Mouse (Mus musculus): Measurements from ENCODE around the gene Pitpnm2. TPM values are rescaled to one million over a fixed set of nuclear protein-coding genes. Genes with fewer than 3 reads are reported as not detected.

The Pitpnm2 gene
- total and polyA plus RNA-seq, 3 experiments, result 7.0 to 22.2 TPM; not detected in 1

GRCm38 (mm10) chr5:124266821-124267220 lies 17.3 kb upstream of the Pitpnm2 start:
- Histone ChIP-seq H3K9me3 (replicated peaks; ENCODE audit: insufficient read depth, low read length) (no peaks in the 10 kb centered on the region), H3K27ac (ENCODE audit: control insufficient read depth, low read depth, low read length) (peak overlapping the region; percentile 59), H3K36me3 (ENCODE audit: control insufficient read depth in 1 of 2, insufficient read depth in 2 of 2, low read length in 2 of 2) (peaks cover 1 to 16% of the 10 kb centered on the region in 2 experiments), H3K9ac (ENCODE audit: control insufficient read depth, low read depth, low read length, poor library complexity, severe bottlenecking) (no peak overlapping the region), H3K27me3 (ENCODE audit: control insufficient read depth in 1 of 2, insufficient read depth in 2 of 2, low read length in 2 of 2) (no peaks in the 10 kb centered on the region), H3K79me2 (ENCODE audit: control insufficient read depth, insufficient read depth, low read length, poor library complexity) (no peaks in the 10 kb centered on the region), H3K4me3 (ENCODE audit: control insufficient read depth in 1 of 2, insufficient read depth in 1 of 2, low read depth in 2 of 2, low read length in 2 of 2) (no peak overlapping the region), H3K4me1 (ENCODE audit: control insufficient read depth in 1 of 2, insufficient read depth in 2 of 2, low read length in 2 of 2) (peaks cover 7 to 23% of the 10 kb centered on the region in 2 experiments)
- peak; percentile 70 for DNase-seq (ENCODE audit: low read depth, low spot score)
- TF ChIP-seq MXI1 (IDR thresholded peaks at IDR 0.05; ENCODE audit: low read depth, low read length) (no peak), USF2 (IDR thresholded peaks at IDR 0.05; ENCODE audit: borderline replicate concordance in 1 of 2, insufficient read depth in 1 of 2, low read depth in 1 of 2, low read length in 2 of 2) (no peak), EP300 (IDR thresholded peaks at IDR 0.05; ENCODE audit: low read depth in 1 of 2, low read length in 2 of 2) (peak; percentile 76 to 88), ZC3H11A (IDR thresholded peaks at IDR 0.05; ENCODE audit: low read depth, low read length) (no peak), NRF1 (IDR thresholded peaks at IDR 0.05; ENCODE audit: insufficient read depth, low read depth, low read length, poor library complexity, severe bottlenecking) (no peak), MAFK (IDR thresholded peaks at IDR 0.05; ENCODE audit: borderline replicate concordance, low read depth, low read length) (no peak), BHLHE40 (IDR thresholded peaks at IDR 0.05; ENCODE audit: borderline replicate concordance, low read depth, low read length) (peak; percentile 27; the same call in 1 of the 2 replicates), HCFC1 (IDR thresholded peaks at IDR 0.05; ENCODE audit: low read depth, low read length) (no peak), TAL1 (IDR thresholded peaks at IDR 0.05; ENCODE audit: low read length) (peak; percentile 92), MYC (IDR thresholded peaks at IDR 0.05; ENCODE audit: low read depth, low read length) (no peak), UBTF (IDR thresholded peaks at IDR 0.05; ENCODE audit: borderline replicate concordance, insufficient read depth, low read depth, low read length) (no peak), POLR2A (IDR thresholded peaks at IDR 0.05; ENCODE audit: control insufficient read depth in 1 of 2, insufficient read depth in 1 of 2, low read depth in 1 of 2, low read length in 2 of 2, poor library complexity in 1 of 2) (no peak), E2F4 (IDR thresholded peaks at IDR 0.05; ENCODE audit: borderline replicate concordance, low read depth, low read length) (no peak), USF1 (IDR thresholded peaks at IDR 0.05; ENCODE audit: low read depth, low read length) (no peak), JUND (IDR thresholded peaks at IDR 0.05; ENCODE audit: low read depth, low read length) (no peak), SIN3A (IDR thresholded peaks at IDR 0.05; ENCODE audit: low read length) (peak; percentile 17; the same call in 1 of the 2 replicates), GABPA (IDR thresholded peaks at IDR 0.05; ENCODE audit: low read depth, low read length) (no peak), CHD2 (IDR thresholded peaks at IDR 0.05; ENCODE audit: low read length) (no peak), ETS1 (IDR thresholded peaks at IDR 0.05; ENCODE audit: low read depth, low read length) (peak; percentile 95), POLR2AphosphoS2 (IDR thresholded peaks at IDR 0.05; ENCODE audit: low read length) (no peak), MEF2A (IDR thresholded peaks at IDR 0.05; ENCODE audit: extremely low read depth, insufficient replicate concordance, low read depth, low read length, poor library complexity, severe bottlenecking) (no peak), CHD1 (IDR thresholded peaks at IDR 0.05; ENCODE audit: low read depth, low read length) (no peak), ZNF384 (IDR thresholded peaks at IDR 0.05; ENCODE audit: low read depth, low read length) (no peak), KAT2A (conservative IDR thresholded peaks at IDR 0.05; ENCODE audit: low read depth, low read length) (no peak), ZKSCAN1 (IDR thresholded peaks at IDR 0.05; ENCODE audit: low read depth, low read length) (no peak), ELF1 (IDR thresholded peaks at IDR 0.05; ENCODE audit: low read depth, low read length) (no peak), ZMIZ1 (IDR thresholded peaks at IDR 0.05; ENCODE audit: low read depth, low read length) (no peak), GATA1 (IDR thresholded peaks at IDR 0.05; ENCODE audit: low read depth, low read length) (peak; percentile 88), TCF12 (IDR thresholded peaks at IDR 0.05; ENCODE audit: low read depth, low read length) (peak; percentile 88), MAX (IDR thresholded peaks at IDR 0.05; ENCODE audit: low read length) (no peak), RAD21 (IDR thresholded peaks at IDR 0.05; ENCODE audit: low read depth, low read length) (no peak), NELFE (IDR thresholded peaks at IDR 0.05; ENCODE audit: low read depth, low read length) (no peak), SMC3 (IDR thresholded peaks at IDR 0.05; ENCODE audit: low read depth, low read length) (no peak), CTCF (IDR thresholded peaks at IDR 0.05 in 2 of 3, conservative IDR thresholded peaks at IDR 0.05 in 1 of 3; ENCODE audit: control insufficient read depth in 1 of 3, insufficient read depth in 1 of 3, low read depth in 2 of 3, low read length in 3 of 3, poor library complexity in 1 of 3, severe bottlenecking in 1 of 3) (no peak), MYB (IDR thresholded peaks at IDR 0.05; ENCODE audit: low read depth, low read length) (no peak), RCOR1 (IDR thresholded peaks at IDR 0.05; ENCODE audit: low read depth, low read length) (no peak), MAZ (IDR thresholded peaks at IDR 0.05; ENCODE audit: low read depth, low read length) (0 out of 2 replicates have a peak, but pooled peaks have one; percentile 8), TBP (IDR thresholded peaks at IDR 0.05; ENCODE audit: low read depth, low read length) (no peak)

Measured in MEL (cell line).